Mouse (Mus musculus): Measurements from ENCODE around the gene Scaper. TPM values are rescaled to one million over a fixed set of nuclear protein-coding genes. Genes with fewer than 3 reads are reported as not detected.

Scaper gene
- polyA plus RNA-seq, 1 experiment = 6.5 TPM

GRCm38 (mm10) chr9:55789442-55789841 lies 148.5 kb downstream of the Scaper start:
- Histone ChIP-seq H3K27ac (ENCODE audit: control insufficient read depth, insufficient read depth, low read length) (no peak overlapping the region), H3K36me3 (ENCODE audit: control insufficient read depth, insufficient read depth, low read length) (no peaks in the 10 kb centered on the region), H3K27me3 (ENCODE audit: control insufficient read depth, insufficient read depth, low read length) (no peaks in the 10 kb centered on the region), H3K4me3 (ENCODE audit: control insufficient read depth, insufficient read depth, low read length) (no peak overlapping the region), H3K4me1 (replicated peaks; ENCODE audit: control insufficient read depth, insufficient read depth, low read length) (no peaks in the 10 kb centered on the region)
- DNase-seq = no peak
- WGBS = 97% methylated on average over 8 of the region's 8 CpGs
- TF ChIP-seq CTCF (IDR thresholded peaks at IDR 0.05; ENCODE audit: borderline replicate concordance, control insufficient read depth, extremely low read depth, insufficient read depth, low read length, poor library complexity) = no peak
- TF ChIP-seq POLR2A (IDR thresholded peaks at IDR 0.05; ENCODE audit: control insufficient read depth, extremely low read depth, insufficient read depth, low read length, poor library complexity) = no peak

GRCm38 (mm10) chr9:55712016-55712415 lies 225.9 kb downstream of the Scaper start:
- Histone ChIP-seq H3K4me1 (replicated peaks; ENCODE audit: control insufficient read depth, insufficient read depth, low read length) (no peaks in the 10 kb centered on the region), H3K27ac (ENCODE audit: control insufficient read depth, insufficient read depth, low read length) (no peak overlapping the region), H3K36me3 (ENCODE audit: control insufficient read depth, insufficient read depth, low read length) (no peaks in the 10 kb centered on the region), H3K4me3 (ENCODE audit: control insufficient read depth, insufficient read depth, low read length) (no peak overlapping the region), H3K27me3 (ENCODE audit: control insufficient read depth, insufficient read depth, low read length) (no peaks in the 10 kb centered on the region)
- WGBS = 92% methylated on average over 4 of the region's 4 CpGs
- TF ChIP-seq CTCF (IDR thresholded peaks at IDR 0.05; ENCODE audit: borderline replicate concordance, control insufficient read depth, extremely low read depth, insufficient read depth, low read length, poor library complexity) (no peak), POLR2A (IDR thresholded peaks at IDR 0.05; ENCODE audit: control insufficient read depth, extremely low read depth, insufficient read depth, low read length, poor library complexity) (no peak)
- no peak for DNase-seq

DNA sequence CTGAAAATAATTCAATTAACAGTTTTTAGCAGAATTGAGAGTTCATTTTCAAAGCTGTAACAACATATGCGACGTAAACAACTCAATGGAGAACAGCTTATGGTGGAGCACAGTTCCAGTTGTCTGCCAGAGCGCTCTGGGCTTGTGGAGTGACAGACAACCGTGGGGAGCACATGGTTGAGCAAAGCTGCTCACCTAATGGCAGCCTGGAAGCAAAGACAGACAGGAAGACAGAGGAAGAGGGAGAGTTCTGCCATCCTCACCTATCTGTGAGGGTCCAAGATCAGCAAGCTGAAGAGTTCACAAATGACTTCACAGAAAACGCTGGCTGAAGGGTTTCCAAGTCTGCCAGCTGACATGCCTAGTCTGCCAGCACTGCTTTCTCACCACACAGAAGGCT lies 227.4 kb downstream of the Scaper start:
- DNase-seq = no peak
- Histone ChIP-seq H3K36me3 (ENCODE audit: control insufficient read depth, insufficient read depth, low read length) (no peaks in the 10 kb centered on the region), H3K4me1 (replicated peaks; ENCODE audit: control insufficient read depth, insufficient read depth, low read length) (no peaks in the 10 kb centered on the region), H3K27me3 (ENCODE audit: control insufficient read depth, insufficient read depth, low read length) (no peaks in the 10 kb centered on the region), H3K4me3 (ENCODE audit: control insufficient read depth, insufficient read depth, low read length) (no peak overlapping the region), H3K27ac (ENCODE audit: control insufficient read depth, insufficient read depth, low read length) (no peak overlapping the region)
- TF ChIP-seq POLR2A (IDR thresholded peaks at IDR 0.05; ENCODE audit: control insufficient read depth, extremely low read depth, insufficient read depth, low read length, poor library complexity) (no peak), CTCF (IDR thresholded peaks at IDR 0.05; ENCODE audit: borderline replicate concordance, control insufficient read depth, extremely low read depth, insufficient read depth, low read length, poor library complexity) (no peak)
- WGBS = 90% methylated on average over 5 of the region's 5 CpGs

DNA sequence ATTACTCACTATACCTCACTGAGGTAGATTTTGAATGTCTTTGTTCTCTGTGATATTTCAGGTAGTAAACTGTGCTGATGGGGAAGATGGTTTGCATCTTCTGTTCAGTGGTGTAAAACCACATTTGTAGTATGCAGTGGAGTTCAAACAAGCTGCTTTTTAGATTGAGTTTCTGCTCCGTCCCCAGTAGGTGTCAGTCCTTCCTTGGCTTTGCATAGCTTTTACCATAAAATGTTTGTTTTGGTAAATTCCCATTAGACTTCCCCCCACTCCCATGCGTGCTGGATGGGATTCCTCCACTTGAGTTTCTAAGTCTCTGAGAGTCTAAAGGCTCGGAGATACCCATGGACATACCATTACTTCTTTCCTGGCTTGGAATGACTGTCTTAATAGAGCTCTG lies 231.3 kb downstream of the Scaper start:
- no peaks in the 10 kb centered on the region for H3K4me1 ChIP-seq (replicated peaks; ENCODE audit: control insufficient read depth, insufficient read depth, low read length)
- no peak overlapping the region for H3K4me3 ChIP-seq (ENCODE audit: control insufficient read depth, insufficient read depth, low read length)
- H3K36me3 ChIP-seq (ENCODE audit: control insufficient read depth, insufficient read depth, low read length) = no peaks in the 10 kb centered on the region
- peak; percentile 8 for DNase-seq
- 80% methylated on average over 3 of the region's 3 CpGs for WGBS
- no peaks in the 10 kb centered on the region for H3K27me3 ChIP-seq (ENCODE audit: control insufficient read depth, insufficient read depth, low read length)
- H3K27ac ChIP-seq (ENCODE audit: control insufficient read depth, insufficient read depth, low read length) = no peak overlapping the region
- TF ChIP-seq POLR2A (IDR thresholded peaks at IDR 0.05; ENCODE audit: control insufficient read depth, extremely low read depth, insufficient read depth, low read length, poor library complexity) = no peak
- no peak for TF ChIP-seq CTCF (IDR thresholded peaks at IDR 0.05; ENCODE audit: borderline replicate concordance, control insufficient read depth, extremely low read depth, insufficient read depth, low read length, poor library complexity)

GRCm38 (mm10) chr9:55695307-55695706 lies 242.6 kb downstream of the Scaper start:
- Histone ChIP-seq H3K4me3 (ENCODE audit: control insufficient read depth, insufficient read depth, low read length) (no peak overlapping the region), H3K27ac (ENCODE audit: control insufficient read depth, insufficient read depth, low read length) (no peak overlapping the region), H3K36me3 (ENCODE audit: control insufficient read depth, insufficient read depth, low read length) (no peaks in the 10 kb centered on the region), H3K4me1 (replicated peaks; ENCODE audit: control insufficient read depth, insufficient read depth, low read length) (no peaks in the 10 kb centered on the region), H3K27me3 (ENCODE audit: control insufficient read depth, insufficient read depth, low read length) (no peaks in the 10 kb centered on the region)
- DNase-seq = no peak
- TF ChIP-seq POLR2A (IDR thresholded peaks at IDR 0.05; ENCODE audit: control insufficient read depth, extremely low read depth, insufficient read depth, low read length, poor library complexity) (no peak), CTCF (IDR thresholded peaks at IDR 0.05; ENCODE audit: borderline replicate concordance, control insufficient read depth, extremely low read depth, insufficient read depth, low read length, poor library complexity) (no peak)
- 91% methylated on average over 1 of the region's 1 CpGs for WGBS

DNA sequence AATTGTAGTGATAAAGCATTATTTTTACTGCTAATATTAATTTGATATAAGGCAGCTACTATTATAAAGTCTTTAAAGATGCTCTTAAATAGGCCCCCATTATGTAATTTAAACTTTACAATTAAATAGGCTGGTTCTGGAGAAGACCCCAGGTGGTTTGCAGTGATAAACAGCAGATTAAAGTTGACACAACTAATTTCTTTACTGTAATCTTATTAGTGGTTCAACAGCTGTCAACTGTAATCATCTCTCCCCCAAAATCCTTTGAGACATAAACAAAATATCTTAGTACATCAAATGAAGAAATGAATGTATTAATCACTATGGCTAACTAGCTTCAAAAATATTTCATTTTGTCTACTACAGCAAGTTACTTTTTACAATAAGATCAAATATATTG lies 260.8 kb downstream of the Scaper start:
- Histone ChIP-seq H3K4me3 (ENCODE audit: control insufficient read depth, insufficient read depth, low read length) (no peak overlapping the region), H3K36me3 (ENCODE audit: control insufficient read depth, insufficient read depth, low read length) (no peaks in the 10 kb centered on the region), H3K4me1 (replicated peaks; ENCODE audit: control insufficient read depth, insufficient read depth, low read length) (no peaks in the 10 kb centered on the region), H3K27me3 (ENCODE audit: control insufficient read depth, insufficient read depth, low read length) (no peaks in the 10 kb centered on the region), H3K27ac (ENCODE audit: control insufficient read depth, insufficient read depth, low read length) (no peak overlapping the region)
- TF ChIP-seq POLR2A (IDR thresholded peaks at IDR 0.05; ENCODE audit: control insufficient read depth, extremely low read depth, insufficient read depth, low read length, poor library complexity) (no peak), CTCF (IDR thresholded peaks at IDR 0.05; ENCODE audit: borderline replicate concordance, control insufficient read depth, extremely low read depth, insufficient read depth, low read length, poor library complexity) (no peak)
- DNase-seq = no peak

DNA sequence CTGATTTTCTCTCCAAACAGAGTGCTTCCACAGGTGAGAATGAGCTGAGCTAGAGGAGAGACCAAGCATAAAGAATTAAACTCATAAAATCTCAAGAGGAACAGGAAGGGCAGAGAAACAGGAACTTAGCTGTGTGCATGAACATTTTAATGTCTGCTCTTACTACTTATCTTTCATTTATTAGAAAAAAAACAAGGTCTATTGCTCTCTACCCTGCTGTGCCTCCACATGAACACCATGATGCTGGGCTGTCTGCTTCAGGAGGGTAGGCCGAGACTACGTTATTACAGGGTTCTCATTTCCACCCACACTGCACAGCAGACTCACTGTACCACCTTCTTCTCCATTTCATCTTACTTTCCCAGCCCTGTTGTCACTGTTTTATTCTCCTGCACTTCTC lies 291.5 kb downstream of the Scaper start:
- Histone ChIP-seq H3K4me1 (replicated peaks; ENCODE audit: control insufficient read depth, insufficient read depth, low read length) (no peaks in the 10 kb centered on the region), H3K36me3 (ENCODE audit: control insufficient read depth, insufficient read depth, low read length) (no peaks in the 10 kb centered on the region), H3K27ac (ENCODE audit: control insufficient read depth, insufficient read depth, low read length) (no peak overlapping the region), H3K27me3 (ENCODE audit: control insufficient read depth, insufficient read depth, low read length) (no peaks in the 10 kb centered on the region), H3K4me3 (ENCODE audit: control insufficient read depth, insufficient read depth, low read length) (no peak overlapping the region)
- DNase-seq = no peak
- TF ChIP-seq CTCF (IDR thresholded peaks at IDR 0.05; ENCODE audit: borderline replicate concordance, control insufficient read depth, extremely low read depth, insufficient read depth, low read length, poor library complexity) (no peak), POLR2A (IDR thresholded peaks at IDR 0.05; ENCODE audit: control insufficient read depth, extremely low read depth, insufficient read depth, low read length, poor library complexity) (no peak)
- 93% methylated on average over 2 of the region's 2 CpGs for WGBS

All from thymus, adult 2 months (tissue).